Mouse (Mus musculus) forebrain, embryonic 15.5 days (tissue): ENCODE measurements around the gene Srsf6. TPM values are rescaled to one million over a fixed set of nuclear protein-coding genes. Genes with fewer than 3 reads are reported as not detected.
A peak's percentile ranks its signal among the peaks of the same experiment; 100 is the strongest.
"Not testable (repeated sequence)": the region's sequence is repeated elsewhere in the genome, so short reads cannot be mapped to it uniquely, and the experiment has no call there.

ENCODE experiments used
- ATAC-seq: fragments of 200-750 bp; cut with Nextera tagmentation; replicated peaks from 2 replicates; pipeline ENCODE4 v1.8.0; 2017; ENCODE audit warnings: mild to moderate bottlenecking, moderate TSS enrichment, moderate library complexity
- H3K27ac ChIP-seq: fragments of 300-500 bp; sonication (generic); replicated peaks from 2 replicates; pipeline ENCODE4 v1.5.1; 2015; ENCODE audit warnings: mild to moderate bottlenecking, inconsistent platforms
- H3K27me3 ChIP-seq: fragments of 300-500 bp; sonication (generic); 2 replicates; pipeline ENCODE4 v1.6.1; 2015; ENCODE audit warnings: inconsistent platforms
- H3K36me3 ChIP-seq: fragments of 300-500 bp; sonication (generic); 2 replicates; pipeline ENCODE4 v1.6.1; 2015; ENCODE audit warnings: mild to moderate bottlenecking, inconsistent platforms
- H3K4me1 ChIP-seq: fragments of 300-500 bp; sonication (generic); 2 replicates; pipeline ENCODE4 v1.6.1; 2015; ENCODE audit warnings: inconsistent platforms
- H3K4me2 ChIP-seq: fragments of 300-500 bp; sonication (generic); replicated peaks from 2 replicates; pipeline ENCODE4 v1.6.1; 2015; ENCODE audit warnings: mild to moderate bottlenecking, inconsistent platforms
- H3K4me3 ChIP-seq: fragments of 300-500 bp; sonication (generic); 2 replicates; pipeline ENCODE4 v1.5.1; 2015; ENCODE audit warnings: mild to moderate bottlenecking, inconsistent platforms
- H3K9ac ChIP-seq: fragments of 300-500 bp; sonication (generic); replicated peaks from 2 replicates; pipeline ENCODE4 v1.6.1; 2015; ENCODE audit warnings: mild to moderate bottlenecking, inconsistent platforms
- H3K9me3 ChIP-seq: fragments of 300-500 bp; sonication (generic); 2 replicates; pipeline ENCODE4 v1.6.1; 2016; ENCODE audit warnings: inconsistent platforms
- WGBS: fragments of 180-500 bp; shearing (Covaris S2); methylation state at CpG from one replicate; pipeline ENCODE4 v1.1.7; 2015; ENCODE audit warnings: mixed read lengths; 5-methylcytosine and 5-hydroxymethylcytosine counted together
- polyA plus RNA-seq: library from polyadenylated mRNA; unstranded; fragments of >200 nt; fragmentation: Nextera tagmentation; extraction: Ambion mirVana; gene quantifications from 2 replicates; pipeline ENCODE4 v1.2.1, GENCODE M21; 2015

Gene Srsf6
- polyA plus RNA-seq, result 172 and 180 TPM in 2 replicates

DNA sequence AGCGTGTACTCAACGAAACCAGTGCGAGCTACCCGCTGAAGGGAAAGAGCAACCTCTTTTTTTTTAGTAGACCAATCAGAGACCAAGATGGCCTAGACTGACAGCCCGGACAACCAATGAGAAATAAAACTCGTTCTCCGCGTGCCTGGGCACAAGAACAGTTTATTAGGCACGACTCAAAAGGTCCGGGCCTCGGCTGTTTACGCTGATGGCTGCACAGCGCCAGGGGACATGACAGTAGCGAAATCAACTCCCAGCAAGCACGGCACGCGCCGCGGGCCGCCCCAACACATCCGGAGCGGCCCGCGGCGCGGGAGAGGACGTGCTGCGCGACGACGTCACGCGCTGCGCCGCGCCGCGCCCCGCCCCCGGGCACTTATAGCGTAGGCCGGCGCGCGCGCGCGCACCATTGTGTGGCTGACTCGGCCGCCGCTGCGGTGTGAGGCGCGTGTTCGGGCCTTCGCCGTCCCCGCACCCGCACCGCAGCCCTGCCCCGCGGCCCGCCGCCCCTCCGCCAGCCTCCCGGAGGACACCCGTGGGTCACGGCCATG, at the start of gene Srsf6:
TSS of gene Srsf6 (plus strand) at position 406 of the 551 bp plus-strand sequence.
- H3K4me3 ChIP-seq, result peak within 1 kb of the TSS; percentile 98
- H3K9me3 ChIP-seq, result no peaks in the 10 kb centered on the region
- WGBS, result under 1% methylated on average over 56 of the region's 68 CpGs
- H3K36me3 ChIP-seq, result peaks cover 33% of the 10 kb centered on the region
- H3K4me2 ChIP-seq, result peak within 1 kb of the TSS; percentile 79
- H3K9ac ChIP-seq, result peak within 1 kb of the TSS; percentile 100
- peak; percentile 93 for ATAC-seq
- H3K27me3 ChIP-seq, result no peaks in the 10 kb centered on the region
- H3K4me1 ChIP-seq, result peaks cover 20% of the 10 kb centered on the region
- peak within 1 kb of the TSS; percentile 98 for H3K27ac ChIP-seq

DNA sequence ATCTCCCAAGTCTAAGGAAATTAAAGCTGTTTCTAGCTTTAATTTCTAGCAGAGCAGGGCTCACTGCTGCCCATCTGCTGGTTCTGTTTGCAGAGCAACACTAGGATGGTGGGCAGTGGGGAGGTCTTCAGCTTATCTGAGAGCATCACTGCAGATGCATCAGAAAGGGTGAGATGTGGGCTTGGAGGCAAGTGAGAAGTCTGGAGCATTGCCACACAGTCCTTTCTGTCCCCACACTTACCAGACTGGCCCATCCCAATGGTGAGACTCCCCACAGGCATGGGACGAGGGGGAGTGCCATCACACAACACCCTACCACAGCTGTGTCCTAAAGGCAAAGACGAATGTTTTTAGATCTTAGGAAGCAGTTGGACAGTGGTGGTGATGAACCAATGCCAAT, 47.2 kb upstream of the Srsf6 start:
- WGBS, result 78% methylated on average over 2 of the region's 2 CpGs
- Histone ChIP-seq H3K27ac (no peak overlapping the region), H3K4me3 (no peak overlapping the region), H3K36me3 (no peaks in the 10 kb centered on the region), H3K9me3 (no peaks in the 10 kb centered on the region), H3K9ac (no peak overlapping the region), H3K4me2 (no peak overlapping the region), H3K27me3 (no peaks in the 10 kb centered on the region), H3K4me1 (no peaks in the 10 kb centered on the region)
- ATAC-seq, result no peak

DNA sequence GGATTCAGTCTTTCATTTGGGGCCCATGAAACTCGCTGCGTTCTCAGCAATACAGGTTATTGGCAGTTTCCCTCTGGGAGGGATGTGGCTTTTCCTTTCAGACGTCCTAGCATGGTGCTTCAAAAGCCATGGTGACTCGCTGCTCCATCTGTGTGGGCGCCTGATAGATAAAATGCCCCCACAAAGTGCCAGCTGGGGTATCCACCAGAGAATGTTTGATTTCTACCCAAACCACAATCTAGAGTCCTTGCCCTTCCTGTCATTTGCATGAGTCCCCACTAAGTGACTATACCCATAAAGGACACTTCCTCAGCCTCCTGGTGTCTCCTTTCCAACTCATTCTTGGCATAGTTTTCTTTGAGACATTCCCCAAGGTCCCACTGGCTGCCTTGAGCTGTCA, 44.2 kb upstream of the Srsf6 start:
- H3K36me3 ChIP-seq, result no peaks in the 10 kb centered on the region
- 66% methylated on average over 5 of the region's 5 CpGs for WGBS
- H3K27ac ChIP-seq, result no peak overlapping the region
- H3K4me1 ChIP-seq, result no peaks in the 10 kb centered on the region
- H3K4me3 ChIP-seq, result no peak overlapping the region
- no peaks in the 10 kb centered on the region for H3K27me3 ChIP-seq
- no peak for ATAC-seq
- H3K9ac ChIP-seq, result no peak overlapping the region
- H3K4me2 ChIP-seq, result no peak overlapping the region
- H3K9me3 ChIP-seq, result no peaks in the 10 kb centered on the region

DNA sequence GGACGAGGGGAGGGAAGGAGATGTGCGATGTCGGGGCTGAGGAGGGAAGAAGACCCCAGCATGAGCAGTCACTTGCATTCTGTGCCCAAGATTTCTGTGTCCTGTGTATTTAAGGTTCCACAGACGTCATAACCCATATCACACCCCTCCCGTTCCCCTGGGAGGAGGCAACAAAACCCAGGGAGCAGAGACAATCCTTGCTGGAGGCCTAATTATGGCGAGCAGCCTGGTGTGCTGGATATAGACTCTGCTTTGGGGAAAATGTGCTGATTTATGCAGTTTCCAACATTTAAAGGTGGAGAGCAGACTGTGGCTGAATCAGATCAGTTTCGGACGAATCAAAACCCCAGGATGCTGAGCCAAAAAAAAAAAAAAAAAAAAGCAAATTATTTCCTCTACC, 42.7 kb upstream of the Srsf6 start:
- H3K4me3 ChIP-seq, result no peak overlapping the region

DNA sequence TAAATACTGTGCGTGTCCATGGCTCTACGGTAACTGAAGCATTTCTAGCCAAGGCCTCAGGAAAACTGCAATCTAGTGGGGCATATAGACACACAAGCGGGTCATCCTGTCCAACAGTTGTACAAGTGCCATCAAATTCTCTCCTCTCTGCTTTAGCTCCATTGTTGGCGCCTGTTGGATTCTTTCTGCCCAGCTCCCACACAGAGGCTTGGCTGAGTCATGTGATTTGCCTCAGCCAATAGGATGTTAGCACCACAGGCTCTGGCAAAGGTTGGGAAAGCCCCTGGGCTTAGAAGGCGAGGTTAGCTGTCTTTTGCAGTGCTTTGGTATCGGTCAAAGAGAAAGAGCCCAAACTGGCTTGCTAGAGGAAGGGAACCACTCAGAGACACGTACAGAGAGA, 42.1 kb upstream of the Srsf6 start:
- Histone ChIP-seq H3K27ac (no peak overlapping the region), H3K27me3 (no peaks in the 10 kb centered on the region), H3K4me3 (no peak overlapping the region)

More for the DNA sequence above, 42.7 kb upstream of the Srsf6 start:
- no peaks in the 10 kb centered on the region for H3K27me3 ChIP-seq
- 79% methylated on average over 8 of the region's 8 CpGs for WGBS
- no peak for ATAC-seq
- H3K36me3 ChIP-seq, result no peaks in the 10 kb centered on the region
- no peak overlapping the region for H3K9ac ChIP-seq
- H3K9me3 ChIP-seq, result no peaks in the 10 kb centered on the region
- no peak overlapping the region for H3K27ac ChIP-seq
- no peaks in the 10 kb centered on the region for H3K4me1 ChIP-seq
- no peak overlapping the region for H3K4me2 ChIP-seq

DNA sequence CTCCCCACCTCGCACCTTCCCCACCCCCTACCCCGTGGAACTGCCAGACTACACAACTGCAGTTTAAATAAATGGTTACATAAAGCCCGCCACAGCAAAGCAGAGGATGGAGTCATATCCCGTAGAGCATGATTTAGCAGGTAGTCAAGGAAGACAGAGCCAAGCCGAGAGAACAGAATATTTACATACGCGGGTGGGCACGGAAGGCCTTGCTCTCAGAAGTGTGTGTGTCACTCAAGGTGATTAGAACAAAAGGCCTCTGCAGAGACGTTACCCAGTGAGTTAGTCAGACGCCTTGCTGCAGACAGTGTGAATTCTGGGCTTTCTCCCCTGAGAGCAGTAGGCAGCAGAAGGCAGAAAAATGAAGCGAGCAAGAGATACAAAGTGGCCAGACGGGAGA, 41.6 kb upstream of the Srsf6 start:
- Histone ChIP-seq H3K9me3 (no peaks in the 10 kb centered on the region), H3K27me3 (no peaks in the 10 kb centered on the region), H3K4me2 (no peak overlapping the region), H3K36me3 (no peaks in the 10 kb centered on the region), H3K27ac (no peak overlapping the region), H3K4me3 (no peak overlapping the region), H3K4me1 (no peaks in the 10 kb centered on the region), H3K9ac (no peak overlapping the region)
- no peak for ATAC-seq
- 68% methylated on average over 12 of the region's 12 CpGs for WGBS

More for the DNA sequence above, 42.1 kb upstream of the Srsf6 start:
- Histone ChIP-seq H3K9me3 (no peaks in the 10 kb centered on the region), H3K4me2 (no peak overlapping the region), H3K36me3 (no peaks in the 10 kb centered on the region), H3K4me1 (no peaks in the 10 kb centered on the region), H3K9ac (no peak overlapping the region)
- no peak for ATAC-seq
- 72% methylated on average over 7 of the region's 7 CpGs for WGBS

DNA sequence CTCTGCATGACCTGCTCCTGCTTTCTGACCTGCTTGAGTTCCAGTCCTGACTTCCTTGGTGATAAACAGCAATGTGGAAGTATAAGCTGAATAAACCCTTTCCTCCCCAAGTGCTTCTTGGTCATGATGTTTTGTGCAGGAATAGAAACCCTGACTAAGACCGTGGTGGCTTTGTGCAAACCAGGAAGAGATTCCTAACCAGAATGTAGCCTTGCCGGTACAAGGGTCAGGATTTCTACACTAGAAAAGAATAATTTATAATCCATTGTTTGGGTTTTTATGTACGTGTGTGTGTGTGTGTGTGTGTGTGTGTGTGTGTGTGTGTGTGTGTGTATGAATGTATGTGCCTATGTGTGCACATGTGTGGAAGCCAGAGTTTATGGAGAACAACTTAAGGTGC, 38.3 kb upstream of the Srsf6 start:
- not testable (repeated sequence) for H3K4me1 ChIP-seq, H3K9me3 ChIP-seq, ATAC-seq, H3K4me3 ChIP-seq, H3K27me3 ChIP-seq, H3K27ac ChIP-seq, H3K9ac ChIP-seq, H3K36me3 ChIP-seq, H3K4me2 ChIP-seq
- 90% methylated on average over 3 of the region's 3 CpGs for WGBS

DNA sequence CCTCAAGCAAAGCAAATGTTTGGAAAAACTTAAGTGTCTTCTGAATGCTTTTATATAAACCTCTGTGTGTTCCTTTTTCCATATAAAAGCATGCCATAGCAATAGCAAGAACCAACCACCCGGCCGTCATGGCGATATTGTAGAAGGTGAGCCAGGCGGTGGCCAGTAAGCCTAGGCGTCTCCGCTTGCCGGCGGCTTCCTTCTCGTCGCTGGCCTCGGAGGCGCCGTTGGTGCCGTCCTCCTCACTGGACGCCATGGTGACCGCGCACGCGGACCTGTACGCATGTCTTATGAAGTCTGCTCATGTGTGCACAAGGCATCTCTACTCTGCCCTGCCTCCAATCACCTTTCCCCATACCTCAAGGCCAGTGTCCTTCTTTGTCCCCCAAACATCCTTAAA, 32.1 kb upstream of the Srsf6 start:
- H3K36me3 ChIP-seq, H3K27ac ChIP-seq, H3K4me2 ChIP-seq, ATAC-seq, H3K9me3 ChIP-seq, H3K4me3 ChIP-seq, H3K9ac ChIP-seq, H3K27me3 ChIP-seq: not testable (repeated sequence)
- 90% methylated on average over 20 of the region's 20 CpGs for WGBS
- H3K4me1 ChIP-seq, result peaks cover 14% of the 10 kb centered on the region

DNA sequence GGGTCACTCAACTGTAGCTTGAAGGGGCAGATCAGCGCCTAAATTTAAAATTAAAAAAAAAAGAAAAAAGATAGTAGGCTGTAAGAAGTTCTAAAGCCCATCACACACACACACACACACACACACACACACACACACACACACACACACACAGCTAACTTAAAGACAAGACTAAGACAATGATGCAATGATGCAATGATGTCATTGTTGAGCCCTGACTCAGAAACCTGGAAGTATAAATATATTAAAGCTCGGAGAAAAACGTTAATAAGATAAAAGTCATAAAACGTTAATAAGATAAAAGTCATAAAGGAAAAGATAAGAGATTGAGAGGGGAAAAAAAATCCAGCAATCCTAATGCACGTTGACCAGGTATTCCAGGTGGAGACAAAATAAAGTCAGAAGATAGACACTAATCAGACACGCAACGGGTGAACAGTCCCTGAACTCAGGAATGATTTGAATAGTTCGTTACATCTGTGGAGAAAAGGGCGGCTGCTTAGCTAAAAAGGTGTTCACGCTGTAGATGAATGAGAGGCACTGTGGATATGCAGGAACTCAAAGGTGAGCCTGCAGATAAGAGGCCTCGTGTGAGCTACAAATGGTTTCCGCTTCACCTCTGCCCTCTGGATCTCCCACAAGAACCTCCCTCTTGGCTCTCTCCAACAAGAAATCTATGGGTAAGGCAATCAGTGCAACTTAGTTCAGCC, 31.3 kb upstream of the Srsf6 start:
- no peaks in the 10 kb centered on the region for H3K9me3 ChIP-seq
- H3K4me2 ChIP-seq, result no peak overlapping the region
- no peaks in the 10 kb centered on the region for H3K27me3 ChIP-seq
- ATAC-seq, result no peak; the same call in 1 of the 2 replicates
- H3K36me3 ChIP-seq, result no peaks in the 10 kb centered on the region
- no peak overlapping the region for H3K4me3 ChIP-seq
- H3K27ac ChIP-seq, result 0 out of 2 replicates have a peak overlapping the region, but pooled peaks have one; percentile 20
- H3K4me1 ChIP-seq, result peaks cover 14% of the 10 kb centered on the region
- H3K9ac ChIP-seq, result no peak overlapping the region
- 56% methylated on average over 12 of the region's 12 CpGs for WGBS

DNA sequence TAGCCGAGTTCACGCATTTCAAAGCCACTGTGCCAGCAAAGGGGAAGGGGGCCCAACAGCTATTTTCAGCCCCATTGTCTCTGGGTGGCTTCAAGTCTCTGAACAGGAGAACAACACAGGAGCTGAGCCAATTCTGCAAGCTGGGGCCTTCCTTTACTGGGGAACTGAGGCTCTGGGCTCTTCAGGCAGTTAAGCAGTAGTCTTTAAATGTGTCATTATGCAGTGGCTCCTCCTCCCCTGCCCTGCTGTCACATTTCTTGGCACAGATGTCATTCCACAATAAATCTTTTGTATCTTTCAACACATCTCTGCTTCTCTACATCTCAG, 30.8 kb upstream of the Srsf6 start:
- Histone ChIP-seq H3K36me3 (no peaks in the 10 kb centered on the region), H3K9ac (no peak overlapping the region), H3K4me1 (peaks cover 14% of the 10 kb centered on the region), H3K27ac (0 out of 2 replicates have a peak overlapping the region, but pooled peaks have one; percentile 20), H3K9me3 (no peaks in the 10 kb centered on the region), H3K27me3 (no peaks in the 10 kb centered on the region), H3K4me3 (no peak overlapping the region), H3K4me2 (no peak overlapping the region)
- ATAC-seq, result no peak; the same call in 1 of the 2 replicates
- WGBS, result 0% methylated on average over 2 of the region's 2 CpGs

DNA sequence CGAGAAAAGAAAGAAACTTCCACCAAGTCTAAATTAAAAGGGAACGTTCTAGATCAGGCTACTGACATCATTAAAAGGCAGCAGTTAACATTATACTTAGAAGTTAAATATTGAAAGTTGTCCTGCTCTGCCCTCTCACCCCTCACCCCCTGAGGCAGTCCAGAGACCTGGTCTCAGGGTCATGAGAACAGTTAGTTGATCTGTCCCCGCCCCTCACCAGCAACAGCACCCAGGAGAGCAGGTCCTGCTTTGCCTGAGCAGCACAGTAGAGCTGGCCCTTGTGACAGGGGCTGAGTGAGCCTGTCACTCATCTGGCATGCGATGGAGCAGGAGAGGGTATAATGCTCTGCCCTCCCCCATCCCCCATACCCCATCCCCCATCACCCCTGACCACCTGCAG, 25.4 kb upstream of the Srsf6 start:
- no peak overlapping the region for H3K27ac ChIP-seq
- H3K4me2 ChIP-seq, result no peak overlapping the region
- peaks cover under 1% of the 10 kb centered on the region; the same call in 1 of the 2 replicates for H3K4me1 ChIP-seq
- 80% methylated on average over 4 of the region's 4 CpGs for WGBS
- H3K9ac ChIP-seq, result no peak overlapping the region
- ATAC-seq, result no peak
- H3K9me3 ChIP-seq, result no peaks in the 10 kb centered on the region
- H3K27me3 ChIP-seq, result no peaks in the 10 kb centered on the region
- H3K4me3 ChIP-seq, result no peak overlapping the region
- no peaks in the 10 kb centered on the region for H3K36me3 ChIP-seq

DNA sequence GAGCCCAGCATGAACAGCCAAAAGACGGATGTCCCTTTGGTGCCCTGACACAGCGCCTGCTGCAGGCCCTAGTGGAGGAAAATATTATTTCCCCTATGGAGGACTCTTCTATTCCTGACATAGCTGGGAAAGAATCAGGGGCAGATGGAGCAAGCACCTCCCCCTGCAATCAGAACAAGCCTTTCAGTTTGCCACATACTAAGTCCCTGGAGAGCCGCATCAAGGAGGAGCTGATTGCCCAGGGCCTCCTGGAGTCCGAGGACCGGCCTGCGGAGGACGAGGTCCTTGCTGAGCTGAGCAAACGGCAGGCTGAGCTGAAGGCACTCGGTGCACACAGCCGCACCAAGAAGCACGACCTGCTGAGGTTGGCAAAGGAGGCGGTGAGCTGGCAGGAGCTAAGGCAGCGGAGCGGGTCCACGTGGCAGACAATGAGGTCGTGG, 23.3 kb upstream of the Srsf6 start:
- Histone ChIP-seq H3K9ac (no peak overlapping the region), H3K36me3 (no peaks in the 10 kb centered on the region), H3K4me2 (peak overlapping the region; percentile 9), H3K27ac (no peak overlapping the region), H3K4me3 (no peak overlapping the region), H3K9me3 (no peaks in the 10 kb centered on the region), H3K4me1 (no peaks in the 10 kb centered on the region), H3K27me3 (no peaks in the 10 kb centered on the region)
- ATAC-seq, result no peak
- WGBS, result 41% methylated on average over 16 of the region's 16 CpGs

DNA sequence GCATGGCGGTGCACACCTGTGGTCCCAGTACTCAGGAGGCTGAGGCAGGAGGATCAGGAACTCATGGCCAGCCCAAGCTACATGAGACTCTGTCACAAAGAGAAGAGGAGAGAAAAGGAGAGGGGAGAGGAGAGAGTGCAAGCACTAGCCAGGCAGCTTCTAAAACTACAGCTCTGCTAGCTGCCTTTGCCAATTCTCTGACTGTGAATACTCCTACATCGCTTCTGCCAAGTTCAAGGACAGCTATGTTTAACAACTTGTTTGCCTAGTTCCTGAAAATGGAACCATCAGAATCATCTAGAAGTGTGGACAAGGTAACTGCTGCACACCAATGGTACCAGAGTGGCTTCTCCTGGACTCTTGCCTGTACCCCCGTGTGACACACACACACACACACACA, 17.3 kb upstream of the Srsf6 start:
- H3K27ac ChIP-seq, result no peak overlapping the region
- H3K27me3 ChIP-seq, result 0 out of 2 replicates have a peak, but pooled peaks cover 3% of the 10 kb centered on the region
- H3K9me3 ChIP-seq, result no peaks in the 10 kb centered on the region
- no peaks in the 10 kb centered on the region for H3K4me1 ChIP-seq
- H3K9ac ChIP-seq, result no peak overlapping the region
- no peaks in the 10 kb centered on the region for H3K36me3 ChIP-seq
- H3K4me3 ChIP-seq, result no peak overlapping the region
- no peak overlapping the region for H3K4me2 ChIP-seq
- WGBS, result 74% methylated on average over 3 of the region's 3 CpGs
- no peak for ATAC-seq
